Mouse (Mus musculus): ENCODE measurements around the gene Myh7.

- TF ChIP-seq ZNF384 (IDR thresholded peaks at IDR 0.05; ENCODE audit: low read depth, low read length) (no peak), CTCF (conservative IDR thresholded peaks at IDR 0.05 in 1 of 2, IDR thresholded peaks at IDR 0.05 in 1 of 2; ENCODE audit: low read depth in 2 of 2, low read length in 2 of 2) (no peak), ETS1 (conservative IDR thresholded peaks at IDR 0.05; ENCODE audit: low read depth, low read length) (no peak)
Measured at GRCm38 (mm10) chr14:55006541-55006940, 12.1 kb upstream of the Myh7 start.

All from CH12.LX (cell line).